Mouse (Mus musculus) thymus, adult 2 months (tissue): Measurements from ENCODE around the gene Thnsl1.

Source experiments
- CTCF ChIP-seq: fragments of 200-500 bp; IDR thresholded peaks from 2 replicates; pipeline ENCODE4 v1.5.1; 2012; ENCODE audit warnings: mild to moderate bottlenecking, control low read depth, low read length, moderate library complexity, borderline replicate concordance; ENCODE audit not compliant: control insufficient read depth, poor library complexity, insufficient read depth; ENCODE audit errors: extremely low read depth
- POLR2A ChIP-seq: fragments of 200-500 bp; IDR thresholded peaks from 2 replicates; pipeline ENCODE4 v1.6.1; 2012; ENCODE audit warnings: mild to moderate bottlenecking, low read length, control low read depth, moderate library complexity; ENCODE audit not compliant: control insufficient read depth, poor library complexity, insufficient read depth; ENCODE audit errors: extremely low read depth

DNA sequence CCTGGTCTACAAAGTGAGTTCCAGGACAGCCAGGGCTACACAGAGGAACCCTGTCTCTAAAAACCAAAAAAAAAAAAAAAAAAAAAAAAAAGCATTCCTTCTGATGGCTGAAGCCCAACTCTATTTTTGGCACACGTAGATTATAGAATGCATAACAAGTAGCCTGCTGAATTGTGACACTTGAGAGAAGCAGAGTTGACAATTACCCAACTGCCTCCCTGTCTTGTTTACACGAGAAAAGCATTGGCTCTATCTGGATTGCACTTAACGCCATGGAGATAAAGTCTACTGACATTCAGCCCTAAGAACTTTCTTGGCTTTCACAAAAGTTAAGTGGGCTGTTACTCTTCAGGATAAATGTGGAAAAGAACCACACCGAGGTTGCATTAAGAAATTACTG lies 39.5 kb downstream of the Thnsl1 start:
- TF ChIP-seq CTCF (no peak), POLR2A (no peak)
